Mouse (Mus musculus) C2C12 (cell line): ENCODE data around the gene Syt1. TPM values are rescaled to one million over a fixed set of nuclear protein-coding genes. Genes with fewer than 3 reads are reported as not detected.
A peak's percentile ranks its signal among the peaks of the same experiment; 100 is the strongest.

Source experiments
- H3K27me3 ChIP-seq: one replicate; pipeline ENCODE4 v1.6.1; 2011; ENCODE audit not compliant: control insufficient read depth, insufficient read depth, insufficient read length
- H3K36me3 ChIP-seq: one replicate; pipeline ENCODE4 v1.6.1; 2011; ENCODE audit not compliant: control insufficient read depth, insufficient read depth
- H3K4me3 ChIP-seq: one replicate; pipeline ENCODE4 v1.5.1; 2011; ENCODE audit warnings: mild to moderate bottlenecking, control low read depth; ENCODE audit not compliant: poor library complexity, insufficient read depth, severe bottlenecking
- H3K79me2 ChIP-seq: one replicate; pipeline ENCODE4 v1.6.1; 2011; ENCODE audit not compliant: control insufficient read depth, insufficient read depth
- H3K79me3 ChIP-seq: one replicate; pipeline ENCODE4 v1.6.1; 2011; ENCODE audit warnings: low read depth, control low read depth
- H3ac ChIP-seq: one replicate; pipeline ENCODE3; 2011; ENCODE audit warnings: low read depth; ENCODE audit not compliant: control insufficient read depth, insufficient read length
- CEBPB ChIP-seq: IDR thresholded peaks from one replicate; pipeline ENCODE4 v1.6.1; 2011; ENCODE audit warnings: low read depth, mild to moderate bottlenecking, control low read depth, moderate library complexity
- CTCF ChIP-seq: IDR thresholded peaks from one replicate; pipeline ENCODE4 v1.5.1; 2011; ENCODE audit not compliant: control insufficient read depth, insufficient read depth, insufficient read length
- FOSL1 ChIP-seq: IDR thresholded peaks from one replicate; pipeline ENCODE4 v1.8.0; 2011; ENCODE audit warnings: mild to moderate bottlenecking, low read length; ENCODE audit not compliant: poor library complexity, insufficient read depth, severe bottlenecking
- MAX ChIP-seq: IDR thresholded peaks from one replicate; pipeline ENCODE4 v1.6.1; 2011; ENCODE audit warnings: mild to moderate bottlenecking, control low read depth
- MYOD1 ChIP-seq: IDR thresholded peaks from one replicate; pipeline ENCODE4 v1.6.1; 2011; ENCODE audit warnings: low read depth; ENCODE audit not compliant: control insufficient read depth, insufficient read length
- MYOG ChIP-seq: IDR thresholded peaks from one replicate; pipeline ENCODE4 v1.6.1; 2011; ENCODE audit not compliant: control insufficient read depth, insufficient read length; ENCODE audit errors: extremely low read depth
- USF1 ChIP-seq: IDR thresholded peaks from one replicate; pipeline ENCODE4 v1.6.1; 2011; ENCODE audit warnings: low read depth, mild to moderate bottlenecking, control low read depth, moderate library complexity
- polyA plus RNA-seq: library from polyadenylated mRNA; unstranded; fragments of >200 nt; fragmentation: generic; extraction: Trizol; gene quantifications from one replicate; pipeline ENCODE4 v1.2.1, GENCODE M21; 2012; ENCODE audit warnings: missing spikeins

Syt1 gene
- polyA plus RNA-seq, 1 experiment = 0.09 TPM

GRCm38 (mm10) chr10:108582397-108582730, 428.4 kb downstream of the Syt1 start:
- no peaks in the 10 kb centered on the region for H3K36me3 ChIP-seq
- H3K4me3 ChIP-seq = no peak overlapping the region
- no peaks in the 10 kb centered on the region for H3K79me3 ChIP-seq
- no peak for TF ChIP-seq FOSL1
- TF ChIP-seq MYOG = no peak
- TF ChIP-seq MAX = peak; percentile 4
- no peak for TF ChIP-seq CEBPB
- H3K79me2 ChIP-seq = no peaks in the 10 kb centered on the region
- no peaks in the 10 kb centered on the region for H3K27me3 ChIP-seq
- H3ac ChIP-seq = no peak overlapping the region

- TF ChIP-seq USF1 (no peak), CEBPB (peak; percentile 36), FOSL1 (no peak), MYOG (no peak), CTCF (no peak), MAX (peak; percentile 3)
- no peaks in the 10 kb centered on the region for H3K79me3 ChIP-seq
Measured at GRCm38 (mm10) chr10:108581555-108582396, 429.0 kb downstream of the Syt1 start.

DNA sequence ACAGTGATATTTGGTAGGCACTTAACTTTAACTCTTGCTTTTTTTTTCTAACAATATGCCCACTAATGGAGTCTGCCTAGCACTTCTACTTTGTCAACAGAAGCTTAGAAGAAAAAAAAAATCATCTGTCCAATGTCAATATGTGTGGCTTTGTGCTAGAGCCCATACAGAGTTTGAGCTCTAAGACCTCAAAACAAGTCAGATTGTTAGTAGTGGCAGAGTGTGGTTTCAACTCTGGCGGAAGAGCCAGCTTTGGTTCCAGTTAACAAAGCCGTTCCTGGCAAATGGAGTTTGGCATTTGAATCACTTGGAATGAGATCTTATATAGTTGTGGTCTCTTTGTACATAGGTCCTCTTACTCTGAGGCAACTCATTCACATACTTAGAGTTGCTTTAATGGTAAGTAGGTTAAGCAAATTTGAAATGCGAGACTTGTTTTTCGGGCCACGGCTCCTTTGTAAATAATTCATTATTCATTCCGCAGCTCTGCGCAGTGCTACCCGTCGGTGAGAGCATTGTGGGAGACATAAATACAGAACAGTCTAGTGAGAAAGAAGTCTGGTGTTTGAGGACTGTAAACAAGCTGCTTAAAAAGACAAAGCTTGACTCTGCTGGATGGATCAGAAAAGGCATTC, 429.9 kb downstream of the Syt1 start:
- Histone ChIP-seq H3K27me3 (no peaks in the 10 kb centered on the region), H3K36me3 (no peaks in the 10 kb centered on the region), H3K4me3 (no peak overlapping the region), H3ac (no peak overlapping the region), H3K79me3 (no peaks in the 10 kb centered on the region), H3K79me2 (no peaks in the 10 kb centered on the region)
- TF ChIP-seq MYOG (no peak), FOSL1 (no peak), MYOD1 (no peak), MAX (no peak), USF1 (no peak), CTCF (no peak), CEBPB (no peak)

More at GRCm38 (mm10) chr10:108581555-108582396, 429.0 kb downstream of the Syt1 start:
- no peaks in the 10 kb centered on the region for H3K27me3 ChIP-seq
- no peak overlapping the region for H3K4me3 ChIP-seq
- H3ac ChIP-seq = no peak overlapping the region
- H3K36me3 ChIP-seq = no peaks in the 10 kb centered on the region
- H3K79me2 ChIP-seq = no peaks in the 10 kb centered on the region

GRCm38 (mm10) chr10:108579396-108579795, 431.4 kb downstream of the Syt1 start:
- no peaks in the 10 kb centered on the region for H3K79me3 ChIP-seq
- H3ac ChIP-seq = no peak overlapping the region
- no peak overlapping the region for H3K4me3 ChIP-seq
- no peaks in the 10 kb centered on the region for H3K79me2 ChIP-seq
- H3K36me3 ChIP-seq = no peaks in the 10 kb centered on the region
- H3K27me3 ChIP-seq = no peaks in the 10 kb centered on the region
- TF ChIP-seq CTCF = no peak
- no peak for TF ChIP-seq MYOG
- no peak for TF ChIP-seq FOSL1

DNA sequence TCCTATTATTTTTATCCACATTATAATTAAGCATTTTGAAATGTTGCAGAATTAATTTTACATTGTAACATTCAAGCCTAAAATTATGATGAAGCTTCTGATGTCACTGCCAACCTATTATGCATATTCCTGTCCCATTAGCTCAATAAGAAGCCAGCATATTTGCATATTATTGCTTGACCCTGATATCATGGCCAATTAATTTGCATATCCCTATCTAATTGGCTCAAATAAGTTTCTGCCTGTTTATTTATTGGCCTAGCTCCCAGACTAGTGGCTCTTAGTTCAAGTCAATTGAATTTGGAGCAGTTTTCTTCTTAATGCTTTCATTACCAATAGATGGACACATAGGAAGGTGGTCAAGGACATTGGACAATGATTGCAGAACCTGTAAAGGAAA, 433.2 kb downstream of the Syt1 start:
- TF ChIP-seq CTCF = no peak
- no peak for TF ChIP-seq MYOG
- TF ChIP-seq CEBPB = no peak
- no peak for TF ChIP-seq FOSL1
- TF ChIP-seq USF1 = no peak
- no peak for TF ChIP-seq MYOD1
- TF ChIP-seq MAX = no peak
- no peak overlapping the region for H3ac ChIP-seq
- no peaks in the 10 kb centered on the region for H3K79me3 ChIP-seq
- H3K79me2 ChIP-seq = no peaks in the 10 kb centered on the region
- H3K36me3 ChIP-seq = no peaks in the 10 kb centered on the region
- no peak overlapping the region for H3K4me3 ChIP-seq
- no peaks in the 10 kb centered on the region for H3K27me3 ChIP-seq
